23 mouse cellular contexts compared by ENCODE assay signal in the genomic region with DNA sequence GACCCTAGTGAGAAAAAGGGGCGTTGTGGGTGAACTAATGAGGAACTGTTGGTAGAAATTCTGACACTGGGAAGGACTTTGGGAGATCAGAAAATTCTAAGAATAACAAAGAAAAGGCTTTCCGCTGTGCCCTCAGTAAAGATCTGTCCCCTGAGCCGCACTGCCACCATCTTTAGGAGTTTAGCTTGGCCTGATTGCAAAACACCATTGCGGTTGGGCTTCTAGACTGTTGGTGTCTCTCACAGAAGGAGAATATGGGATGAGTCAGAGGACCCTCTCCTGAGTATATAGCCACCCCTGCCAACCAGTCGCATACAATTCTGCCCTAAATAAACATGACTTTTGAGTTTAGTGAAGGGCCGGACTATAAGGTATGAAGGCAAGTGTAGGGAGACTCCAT.
"Had no signal": no experiment of that assay in that cellular context is flagged by ENCODE, and none has a peak within 500 bp of the region (broad histone marks: within the 10 kb centered on the region; RNA-seq: fewer than 3 reads in every experiment).

No protein-coding gene starts in this region.

- H3K27ac ChIP-seq: heart, adult 2 months; hindbrain, embryonic 10.5 days; hindbrain, embryonic 12.5 days; hindbrain, embryonic 14.5 days; intestine, embryonic 15.5 days; layer of hippocampus, adult 2 months; limb, embryonic 13.5 days; limb, embryonic 15.5 days had no signal

- H3K9me3 ChIP-seq: heart, embryonic 12.5 days; hindbrain, embryonic 10.5 days; hindbrain, embryonic 12.5 days; intestine, embryonic 15.5 days; limb, embryonic 13.5 days; limb, embryonic 15.5 days had no signal

- H3K36me3 ChIP-seq: heart, embryonic 12.5 days; hindbrain, embryonic 10.5 days; hindbrain, embryonic 12.5 days; intestine, embryonic 15.5 days; limb, embryonic 13.5 days; limb, embryonic 15.5 days had no signal

- H3K4me3 ChIP-seq: heart, adult 2 months; heart, embryonic 12.5 days; hindbrain, embryonic 10.5 days; hindbrain, embryonic 12.5 days; intestine, embryonic 15.5 days; layer of hippocampus, adult 2 months; limb, embryonic 13.5 days; limb, embryonic 15.5 days had no signal

- H3K4me2 ChIP-seq: heart, embryonic 12.5 days; hindbrain, embryonic 12.5 days; hindbrain, embryonic 14.5 days; intestine, embryonic 15.5 days; limb, embryonic 13.5 days; limb, embryonic 15.5 days had no signal

- ATAC-seq: forebrain, postnatal 0 days; inflammation-experienced regulatory T-cells, adult 6 months; intestine, embryonic 15.5 days; intestine, postnatal 0 days had no signal

- DNase-seq: forebrain, postnatal 0 days; gastrocnemius, postnatal 14 days; gastrocnemius, postnatal 36 days; heart, adult 2 months; heart, postnatal 10 days; heart, postnatal 4 days; kidney, adult 18-20 months; kidney, adult 8-10 months; kidney, postnatal 10 days; kidney, postnatal 25 days; kidney, postnatal 4 days; layer of hippocampus, postnatal 36 days; left cerebral cortex, postnatal 4 days had no signal

- H3K4me1 ChIP-seq: hindbrain, embryonic 10.5 days; hindbrain, embryonic 12.5 days; intestine, embryonic 15.5 days; limb, embryonic 15.5 days had no signal

- H3K27me3 ChIP-seq: heart, embryonic 12.5 days; hindbrain, embryonic 12.5 days; intestine, embryonic 15.5 days; limb, embryonic 13.5 days; limb, embryonic 15.5 days had no signal

- H3K9ac ChIP-seq: forebrain, postnatal 0 days; heart, embryonic 12.5 days; hindbrain, embryonic 12.5 days; hindbrain, embryonic 14.5 days; intestine, embryonic 15.5 days; limb, embryonic 13.5 days; limb, embryonic 15.5 days had no signal
